Mouse (Mus musculus) heart, postnatal 14 days (tissue): ENCODE results near the gene Hhat. TPM values are rescaled to one million over a fixed set of nuclear protein-coding genes. Genes with fewer than 3 reads are reported as not detected.

ENCODE experiments used
- DNase-seq, 2 experiments: peaks; one replicate each; pipeline ENCODE4 v3.0.0; 2021 to 2022
- intact Hi-C: fragments of 180-260 bp; cut with DNase I; formaldehyde crosslinking; loops from one replicate; pipeline ENCODE4 v1.15.1; 2025
- total RNA-seq, 2 experiments: library from RNA; stranded (reverse); gene quantifications; 2 replicates each; pipeline ENCODE4 v1.2.3; 2021

Hhat gene
- total RNA-seq, 2 experiments from 2014 or later, result 3.3 to 3.7 TPM

DNA sequence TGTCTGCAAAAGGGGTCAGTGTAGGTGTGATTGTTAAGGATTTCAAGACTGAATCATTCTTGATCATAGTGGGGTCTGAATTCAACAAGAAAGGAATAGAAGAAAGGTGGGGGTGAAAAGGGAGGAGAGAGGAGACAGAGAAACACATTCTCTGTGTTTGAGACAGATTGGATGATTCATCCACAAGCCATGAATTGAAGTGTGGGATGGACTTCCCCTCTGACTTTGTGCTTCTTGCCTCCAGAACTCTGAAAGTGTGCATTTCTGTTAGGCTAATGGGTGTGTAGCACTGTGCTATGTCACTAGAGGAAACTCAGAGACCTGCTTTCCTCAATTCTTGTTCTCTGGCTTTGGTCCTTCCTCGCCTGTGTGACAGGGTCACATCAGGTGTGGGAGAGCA is 15.2 kb upstream of the Hhat start:
- intact Hi-C loops, result loop anchor here (5.0 kb wide), 2 partner anchors 51 to 66 kb away; no protein-coding TSS in a partner anchor
- no peak for DNase-seq

GRCm38 (mm10) chr1:192785046-192785961 is 14.3 kb upstream of the Hhat start:
- intact Hi-C loops, result loop anchor here (2.0 to 5.0 kb wide), 4 partner anchors 52 to 125 kb away; no protein-coding TSS in a partner anchor
- no peak for DNase-seq

DNA sequence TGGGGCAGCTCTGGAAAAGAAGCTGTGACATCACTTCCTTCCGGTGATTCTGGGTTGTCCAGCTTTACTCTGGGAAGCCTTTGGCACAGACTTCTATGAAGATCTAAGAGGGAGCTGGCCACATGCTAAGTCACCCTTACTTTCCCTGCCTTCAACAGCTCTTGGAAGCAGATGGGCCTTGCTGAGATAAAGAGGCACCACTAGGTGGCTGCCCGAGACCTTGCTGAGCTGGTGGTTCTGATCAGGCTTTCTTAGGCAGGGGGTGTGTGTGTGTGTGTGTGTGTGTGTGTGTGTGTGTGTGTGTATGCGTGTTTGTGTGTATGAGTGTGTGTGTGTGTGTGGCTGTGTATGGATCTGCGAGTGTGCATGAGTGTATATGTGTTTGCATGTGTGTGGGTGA is 13.4 kb upstream of the Hhat start:
- DNase-seq, result peak; percentile 45 to 62
- intact Hi-C loops, result loop anchor here (2.0 to 5.0 kb wide), 3 partner anchors 58 to 126 kb away; no protein-coding TSS in a partner anchor

- DNase-seq, result no peak
- intact Hi-C loops, result loop anchor here (5.0 kb wide), 1 partner anchor 116 kb away; no protein-coding TSS in a partner anchor
Measured at GRCm38 (mm10) chr1:192781256-192781655, 10.2 kb upstream of the Hhat start.

GRCm38 (mm10) chr1:192778869-192779514 is 8.0 kb upstream of the Hhat start:
- DNase-seq, result peak in 1 of 2 experiments; percentile 21
- intact Hi-C loops, result loop anchor here (10.0 kb wide), 1 partner anchor 346 kb away; no protein-coding TSS in a partner anchor

GRCm38 (mm10) chr1:192778206-192778605 is 7.2 kb upstream of the Hhat start:
- no peak for DNase-seq
- intact Hi-C loops, result loop anchor here (10.0 kb wide), 1 partner anchor 347 kb away; no protein-coding TSS in a partner anchor

DNA sequence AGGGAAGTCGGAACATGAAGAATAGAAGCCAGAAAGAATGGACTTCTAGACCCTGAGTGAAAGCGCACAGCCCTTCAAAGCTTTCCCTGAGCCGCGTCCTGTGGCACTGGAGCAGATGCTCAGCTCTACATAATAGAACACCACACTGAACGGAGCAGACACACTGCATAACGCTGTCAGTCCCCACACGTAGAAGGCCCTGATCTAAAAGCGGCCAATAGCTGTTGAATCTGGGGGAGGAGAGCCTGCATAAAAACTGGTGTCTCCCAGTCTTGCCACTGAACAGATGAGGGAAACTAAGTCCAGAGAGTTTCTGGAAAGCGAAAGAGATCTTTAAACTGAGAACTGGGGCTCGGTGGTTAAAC is 911 bp downstream of the Hhat start:
- DNase-seq, result peak in 1 of 2 experiments; percentile 29
- intact Hi-C loops, result loop anchor here (10.0 kb wide), 1 partner anchor 355 kb away; no protein-coding TSS in a partner anchor

DNA sequence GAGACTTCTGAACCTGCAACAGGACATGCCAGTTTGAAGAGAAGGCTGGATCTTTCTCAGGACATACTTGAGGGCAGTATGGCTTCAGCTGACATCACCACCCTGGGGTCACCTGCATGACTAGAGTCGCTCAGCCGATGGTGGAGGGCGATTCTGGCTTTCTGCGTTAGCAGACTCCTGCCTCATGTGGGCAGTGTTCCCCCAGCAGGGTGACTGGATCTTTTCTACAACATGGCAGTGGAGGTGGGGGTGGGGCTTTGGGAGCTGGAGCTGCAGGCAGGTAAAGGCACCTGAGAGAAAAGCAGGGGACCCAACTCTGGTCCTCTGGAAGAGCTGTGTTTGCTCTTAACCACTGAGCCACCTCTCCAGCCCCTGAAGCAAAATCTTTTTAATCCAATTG is 5.5 kb downstream of the Hhat start:
- no peak for DNase-seq
- intact Hi-C loops, result no loop called here

GRCm38 (mm10) chr1:192764547-192764946 is 6.5 kb downstream of the Hhat start:
- no peak for DNase-seq
- intact Hi-C loops, result no loop called here

DNA sequence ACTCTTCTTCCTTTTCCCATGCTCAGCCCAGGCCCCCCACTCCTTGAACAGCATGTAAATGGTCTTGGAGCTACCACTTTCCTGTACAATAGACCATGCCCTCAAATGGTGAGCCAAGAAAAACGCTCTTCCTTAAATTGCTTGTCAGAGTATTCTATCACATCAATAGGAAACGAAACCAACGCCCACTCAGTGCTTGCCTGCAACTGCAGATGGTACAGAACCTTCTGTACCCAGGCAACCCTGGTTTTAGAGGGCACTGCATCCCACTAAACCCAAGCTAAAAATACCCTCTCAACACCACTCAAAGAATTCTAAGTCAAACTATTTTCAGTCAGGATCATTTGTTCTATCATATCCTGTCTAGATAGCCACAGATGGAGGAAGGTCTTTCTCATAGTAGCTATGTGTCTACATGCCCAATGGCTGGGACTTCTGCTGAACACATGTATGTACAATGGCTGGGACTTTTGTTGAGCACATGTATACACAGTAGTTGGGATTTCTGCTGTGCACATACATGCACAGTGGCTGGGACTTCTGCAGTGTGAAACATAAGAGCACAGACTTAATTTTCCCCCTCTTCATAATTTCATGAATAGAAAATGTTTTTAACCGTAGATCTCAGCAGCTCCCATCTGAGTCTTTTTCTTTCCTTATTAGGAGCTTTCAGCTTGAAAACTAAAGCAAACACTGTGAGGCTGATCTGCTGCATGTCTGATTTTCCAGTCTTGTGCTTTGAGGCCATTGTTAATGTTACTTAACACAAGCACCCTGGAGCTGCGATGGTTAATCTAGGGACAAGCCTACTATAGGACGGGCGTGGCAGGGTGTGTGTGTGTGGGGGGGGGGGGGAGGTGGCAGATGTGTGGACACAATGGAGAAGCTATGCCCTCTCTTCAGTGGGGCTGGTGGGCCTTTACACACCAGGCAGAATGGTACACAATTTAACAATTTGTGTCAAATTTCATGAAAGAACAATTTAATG is 7.8 kb downstream of the Hhat start:
- intact Hi-C loops, result no loop called here
- no peak for DNase-seq

GRCm38 (mm10) chr1:192756674-192757073 is 14.3 kb downstream of the Hhat start:
- no peak for DNase-seq

GRCm38 (mm10) chr1:192755685-192756606 is 15.1 kb downstream of the Hhat start:
- intact Hi-C loops, result no loop called here
- no peak for DNase-seq

More at GRCm38 (mm10) chr1:192756674-192757073, 14.3 kb downstream of the Hhat start:
- intact Hi-C loops, result no loop called here

DNA sequence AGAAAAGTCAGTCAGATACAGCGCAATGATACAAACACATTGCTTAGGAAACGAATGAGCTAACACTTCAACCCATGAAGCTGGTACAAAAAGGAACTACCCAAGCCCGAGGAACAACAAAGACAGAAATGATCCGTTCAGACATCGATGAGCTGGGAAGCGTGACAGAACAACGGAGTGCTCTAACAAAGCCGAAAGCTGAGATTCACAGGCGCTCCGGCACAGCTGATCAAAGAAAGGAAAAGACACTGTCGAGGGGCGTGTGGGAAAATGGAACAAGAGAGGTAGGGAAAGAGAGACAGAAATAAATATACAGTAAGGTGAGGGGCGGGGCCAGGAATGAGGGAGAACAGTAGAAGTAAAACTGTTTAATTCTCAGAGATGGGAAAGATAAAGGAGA is 15.8 kb downstream of the Hhat start:
- DNase-seq, result no peak
- intact Hi-C loops, result no loop called here

- intact Hi-C loops, result no loop called here
- no peak for DNase-seq
Measured at GRCm38 (mm10) chr1:192754268-192754667, 16.8 kb downstream of the Hhat start.

DNA sequence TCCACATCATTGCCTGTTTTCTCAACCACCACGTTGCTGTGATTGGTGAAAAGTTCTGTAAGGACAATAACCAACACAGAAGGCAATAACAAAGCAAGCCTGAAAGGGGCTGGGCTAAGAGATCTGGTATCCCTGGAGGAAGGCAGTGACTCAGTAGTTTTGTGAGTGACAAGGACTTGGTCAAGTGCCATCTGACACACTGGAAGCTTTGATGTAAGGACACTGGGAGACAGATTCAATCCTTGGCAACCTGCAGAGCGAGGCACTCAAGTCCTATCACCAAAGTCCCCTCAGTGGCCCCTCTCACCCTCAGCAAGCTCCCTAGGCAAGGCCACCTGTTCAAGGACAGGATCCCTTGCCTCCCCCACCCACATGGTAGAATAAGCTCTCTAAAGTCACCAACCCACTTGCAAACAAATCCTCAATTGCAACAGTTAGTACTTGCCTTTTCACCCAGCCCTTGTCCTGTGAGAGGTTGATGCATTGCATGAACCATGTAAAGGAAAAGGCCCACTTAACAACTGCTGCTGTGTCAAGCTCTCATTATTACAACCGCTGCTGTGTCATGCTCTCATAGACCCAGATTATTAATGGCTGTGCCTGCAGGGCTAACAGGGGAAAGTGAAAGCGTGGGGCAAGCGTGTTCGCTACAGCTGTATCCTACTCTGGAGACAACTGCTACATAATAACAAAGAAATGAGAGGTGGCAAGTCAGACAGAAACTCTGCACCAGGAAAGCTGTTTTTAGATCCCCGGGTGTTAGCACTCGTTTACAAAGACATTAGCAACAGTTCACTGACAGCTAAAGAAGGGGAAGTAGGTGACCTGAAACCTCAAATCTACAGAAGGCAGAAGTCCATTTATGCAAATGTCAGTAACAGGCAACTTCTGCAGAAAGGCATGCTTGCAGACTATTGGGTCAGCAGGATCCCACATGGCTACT is 18.1 kb downstream of the Hhat start:
- intact Hi-C loops, result no loop called here
- DNase-seq, result peak in 1 of 2 experiments; percentile 32

DNA sequence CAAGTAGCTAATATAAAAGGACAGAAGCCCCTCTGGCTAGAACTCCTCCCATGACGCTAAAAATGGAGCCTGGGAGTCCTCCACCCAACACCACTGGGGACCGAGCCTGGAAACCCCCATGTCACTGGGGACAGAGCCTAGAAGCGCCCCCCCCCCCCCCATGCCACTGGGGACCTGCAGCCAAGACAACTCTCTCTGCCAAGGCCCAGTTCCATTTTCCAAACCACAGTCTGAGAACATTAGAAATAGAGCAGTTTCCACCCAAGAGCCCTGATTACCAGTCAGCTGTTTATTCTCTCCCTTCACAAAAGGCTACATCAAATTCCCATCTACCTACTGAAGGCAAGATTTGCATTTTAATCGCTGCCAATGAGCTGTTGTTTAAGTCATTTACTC is 21.0 kb downstream of the Hhat start:
- intact Hi-C loops, result no loop called here
- DNase-seq, result no peak

DNA sequence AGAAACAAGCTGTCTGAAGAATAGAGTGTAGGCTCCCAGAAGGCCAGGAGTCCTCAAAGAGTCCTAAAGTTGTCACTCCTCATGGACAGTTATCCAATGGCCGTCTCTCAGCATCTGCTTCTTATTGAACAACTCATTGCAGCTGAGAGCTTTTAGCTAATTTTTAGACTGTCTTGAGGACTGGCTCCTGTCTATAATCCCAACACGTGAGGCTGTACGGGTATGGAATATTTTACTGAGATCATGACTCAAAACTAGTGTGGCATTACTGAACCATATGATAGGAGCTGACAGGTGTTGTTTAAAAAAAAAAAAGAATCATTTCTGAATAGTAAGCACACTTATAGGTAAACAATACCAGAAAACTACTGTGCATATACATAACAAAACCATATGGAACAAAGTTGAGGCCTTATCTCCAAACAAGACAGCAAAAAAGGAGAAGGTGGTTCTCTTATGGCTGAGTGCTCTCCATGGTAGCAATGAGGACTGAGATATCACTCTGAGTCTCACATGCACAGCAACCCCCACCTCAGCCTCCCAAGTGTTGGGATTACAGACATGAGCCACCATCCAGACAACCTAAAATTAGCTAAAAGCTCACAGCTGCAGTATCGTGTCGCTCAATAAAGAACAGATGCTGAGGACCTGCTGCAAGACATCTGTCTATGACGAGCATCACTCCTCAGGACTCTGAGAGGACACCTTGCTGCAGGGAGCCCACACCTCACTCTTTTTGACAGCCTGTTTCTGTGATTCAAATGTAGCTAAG is 21.6 kb downstream of the Hhat start:
- intact Hi-C loops, result no loop called here
- no peak for DNase-seq
